Mouse (Mus musculus) stomach, embryonic 14.5 days (tissue): ENCODE data around the gene St6galnac1. TPM values are rescaled to one million over a fixed set of nuclear protein-coding genes. Genes with fewer than 3 reads are reported as not detected.

Experiments used
- ATAC-seq: fragments of 200-750 bp; cut with Nextera tagmentation; 2 replicates; pipeline ENCODE4 v1.8.0; 2017; ENCODE audit warnings: low read depth, moderate TSS enrichment; ENCODE audit not compliant: insufficient number of reproducible peaks, insufficient read depth, low FRiP score
- H3K27ac ChIP-seq: fragments of 300-500 bp; sonication (generic); 2 replicates; pipeline ENCODE4 v1.5.1; 2014; ENCODE audit warnings: mild to moderate bottlenecking, low read length, moderate library complexity, mixed read lengths
- H3K27me3 ChIP-seq: fragments of 300-500 bp; sonication (generic); 2 replicates; pipeline ENCODE4 v1.6.1; 2014; ENCODE audit warnings: low read length, control low read depth, mixed read lengths; ENCODE audit not compliant: control insufficient read depth, insufficient read depth
- H3K36me3 ChIP-seq: fragments of 300-500 bp; sonication (generic); 2 replicates; pipeline ENCODE4 v1.6.1; 2014; ENCODE audit warnings: mild to moderate bottlenecking, control low read depth, low read length, moderate library complexity, mixed read lengths; ENCODE audit not compliant: control insufficient read depth, insufficient read depth
- H3K4me1 ChIP-seq: fragments of 300-500 bp; sonication (generic); 2 replicates; pipeline ENCODE4 v1.6.1; 2014; ENCODE audit warnings: low read length, control low read depth, mixed read lengths; ENCODE audit not compliant: control insufficient read depth, insufficient read depth
- H3K4me2 ChIP-seq: fragments of 300-500 bp; sonication (generic); replicated peaks from 2 replicates; pipeline ENCODE4 v1.6.1; 2014; ENCODE audit warnings: low read depth, low read length, control low read depth
- H3K4me3 ChIP-seq: fragments of 300-500 bp; sonication (generic); 2 replicates; pipeline ENCODE4 v1.5.1; 2014; ENCODE audit warnings: low read depth, low read length, control low read depth
- H3K9ac ChIP-seq: fragments of 300-500 bp; sonication (generic); replicated peaks from 2 replicates; pipeline ENCODE4 v1.6.1; 2014; ENCODE audit warnings: low read depth, mild to moderate bottlenecking, control low read depth, low read length, moderate library complexity, mixed read lengths
- H3K9me3 ChIP-seq: fragments of 300-500 bp; sonication (generic); 2 replicates; pipeline ENCODE4 v1.6.1; 2016; ENCODE audit warnings: low read depth, low read length, control low read depth; ENCODE audit not compliant: control insufficient read depth
- WGBS: fragments of 180-500 bp; shearing (Covaris S2); extraction: QIAGEN DNeasy Blood & Tissue Kit; methylation state at CpG from one replicate; pipeline ENCODE4 v1.1.7; 2014; 5-methylcytosine and 5-hydroxymethylcytosine counted together
- polyA plus RNA-seq: library from polyadenylated mRNA; unstranded; fragments of >200 nt; fragmentation: Nextera tagmentation; extraction: Ambion mirVana; gene quantifications from 2 replicates; pipeline ENCODE4 v1.2.1, GENCODE M21; 2014

St6galnac1 gene
- polyA plus RNA-seq, 1 experiment from 2014 or later: not detected

- Histone ChIP-seq H3K9ac (no peak overlapping the region), H3K4me1 (no peaks in the 10 kb centered on the region), H3K27ac (no peak overlapping the region), H3K36me3 (no peaks in the 10 kb centered on the region), H3K27me3 (no peaks in the 10 kb centered on the region), H3K4me2 (no peak overlapping the region), H3K9me3 (no peaks in the 10 kb centered on the region), H3K4me3 (no peak overlapping the region)
- WGBS: 74% methylated on average over 5 of the region's 5 CpGs
- ATAC-seq: no peak
These were observed 25.8 kb upstream of the St6galnac1 start for GRCm38 (mm10) chr11:116801106-116801505.

DNA sequence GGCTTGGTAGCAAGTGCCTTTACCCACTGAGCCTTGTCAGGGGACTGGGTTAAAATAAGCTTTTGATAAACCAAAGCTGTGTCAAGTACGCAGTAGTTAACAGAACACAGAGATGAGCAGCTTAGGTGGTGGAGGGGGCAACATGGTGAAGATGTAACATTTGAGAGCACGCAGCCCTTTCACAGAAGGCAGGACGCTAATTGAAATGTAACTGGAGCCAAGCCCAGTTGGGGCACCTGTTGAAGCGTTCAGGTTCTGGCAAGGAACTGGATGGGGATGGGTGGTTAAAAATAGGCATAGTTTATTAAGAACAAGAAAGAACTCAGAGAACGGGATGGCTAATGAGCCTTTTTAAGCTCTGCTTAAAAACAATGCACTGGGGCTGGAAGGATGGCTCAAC lies 24.1 kb upstream of the St6galnac1 start:
- Histone ChIP-seq H3K27me3 (no peaks in the 10 kb centered on the region), H3K4me3 (no peak overlapping the region), H3K4me1 (no peaks in the 10 kb centered on the region), H3K4me2 (no peak overlapping the region), H3K9ac (no peak overlapping the region), H3K36me3 (no peaks in the 10 kb centered on the region), H3K27ac (no peak overlapping the region), H3K9me3 (no peaks in the 10 kb centered on the region)
- ATAC-seq: no peak
- 84% methylated on average over 5 of the region's 5 CpGs for WGBS

- H3K27ac ChIP-seq: no peak overlapping the region
- no peak overlapping the region for H3K4me3 ChIP-seq
- no peaks in the 10 kb centered on the region for H3K36me3 ChIP-seq
- H3K9ac ChIP-seq: no peak overlapping the region
- H3K9me3 ChIP-seq: no peaks in the 10 kb centered on the region
- no peaks in the 10 kb centered on the region for H3K27me3 ChIP-seq
- no peak for ATAC-seq
- 86% methylated on average over 10 of the region's 10 CpGs for WGBS
- no peaks in the 10 kb centered on the region for H3K4me1 ChIP-seq
- H3K4me2 ChIP-seq: no peak overlapping the region
These were observed 8.9 kb upstream of the St6galnac1 start for GRCm38 (mm10) chr11:116784221-116784620.

GRCm38 (mm10) chr11:116782737-116783145 lies 7.4 kb upstream of the St6galnac1 start:
- WGBS: 38% methylated on average over 9 of the region's 9 CpGs
- Histone ChIP-seq H3K4me1 (no peaks in the 10 kb centered on the region), H3K9ac (no peak overlapping the region), H3K4me3 (no peak overlapping the region), H3K4me2 (no peak overlapping the region), H3K36me3 (no peaks in the 10 kb centered on the region), H3K9me3 (no peaks in the 10 kb centered on the region), H3K27ac (no peak overlapping the region), H3K27me3 (no peaks in the 10 kb centered on the region)
- no peak for ATAC-seq

DNA sequence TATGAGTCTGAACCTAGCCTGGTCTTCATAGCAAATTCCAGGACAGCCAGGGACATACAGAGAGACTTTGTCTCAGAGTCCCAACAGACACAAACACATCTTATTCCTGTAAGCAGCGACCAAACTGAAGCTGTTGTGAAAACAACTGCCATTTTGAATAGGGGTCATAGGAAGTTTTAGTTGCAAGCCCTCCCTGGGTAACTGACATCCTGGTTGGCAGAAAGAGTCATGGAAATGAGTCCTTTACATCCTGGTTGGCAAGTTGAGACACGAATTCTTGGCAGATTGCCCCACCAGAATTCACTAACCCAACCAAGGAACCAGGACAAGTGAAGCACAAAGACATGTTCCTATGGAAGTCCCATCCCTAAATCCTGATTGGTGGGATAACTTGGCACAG lies 2.1 kb downstream of the St6galnac1 start:
- no peaks in the 10 kb centered on the region for H3K4me1 ChIP-seq
- no peaks in the 10 kb centered on the region for H3K27me3 ChIP-seq
- ATAC-seq: no peak
- H3K4me2 ChIP-seq: no peak overlapping the region
- H3K4me3 ChIP-seq: no peak overlapping the region
- H3K27ac ChIP-seq: no peak overlapping the region
- H3K9ac ChIP-seq: no peak overlapping the region
- no peaks in the 10 kb centered on the region for H3K9me3 ChIP-seq
- 55% methylated on average over 2 of the region's 2 CpGs for WGBS
- H3K36me3 ChIP-seq: no peaks in the 10 kb centered on the region

DNA sequence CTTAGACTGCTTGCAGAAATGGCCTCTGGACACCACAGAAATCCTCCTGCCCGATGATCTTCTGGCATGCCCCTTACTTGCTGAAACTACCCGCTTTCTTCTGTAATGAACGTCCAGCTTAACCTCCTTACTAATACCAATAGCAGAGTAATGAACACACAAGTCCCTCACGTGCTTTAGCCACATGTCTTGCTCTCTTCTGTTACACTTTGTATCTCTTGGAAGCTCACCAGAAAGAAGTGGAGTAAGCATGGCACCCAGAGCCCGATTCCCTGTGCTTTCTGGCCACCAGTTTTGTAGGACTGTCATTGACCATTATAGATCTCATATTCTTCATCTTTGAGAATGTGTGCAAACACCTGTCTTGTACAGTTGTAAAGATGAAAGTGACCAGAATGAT lies 5.4 kb downstream of the St6galnac1 start:
- ATAC-seq: no peak
- H3K36me3 ChIP-seq: no peaks in the 10 kb centered on the region
- no peaks in the 10 kb centered on the region for H3K4me1 ChIP-seq
- no peak overlapping the region for H3K4me2 ChIP-seq
- H3K27me3 ChIP-seq: no peaks in the 10 kb centered on the region
- H3K9ac ChIP-seq: no peak overlapping the region
- 84% methylated on average over 5 of the region's 5 CpGs for WGBS
- H3K9me3 ChIP-seq: no peaks in the 10 kb centered on the region
- H3K4me3 ChIP-seq: no peak overlapping the region
- no peak overlapping the region for H3K27ac ChIP-seq

- WGBS: 84% methylated on average over 2 of the region's 2 CpGs
- H3K27ac ChIP-seq: no peak overlapping the region
- no peak overlapping the region for H3K9ac ChIP-seq
- ATAC-seq: no peak
- H3K4me3 ChIP-seq: no peak overlapping the region
- no peaks in the 10 kb centered on the region for H3K36me3 ChIP-seq
- H3K4me2 ChIP-seq: no peak overlapping the region
- no peaks in the 10 kb centered on the region for H3K27me3 ChIP-seq
- H3K9me3 ChIP-seq: no peaks in the 10 kb centered on the region
- H3K4me1 ChIP-seq: no peaks in the 10 kb centered on the region
These were observed 10.4 kb downstream of the St6galnac1 start for GRCm38 (mm10) chr11:116764946-116765345.

- Histone ChIP-seq H3K27me3 (no peaks in the 10 kb centered on the region), H3K4me2 (no peak overlapping the region), H3K9ac (no peak overlapping the region), H3K4me1 (no peaks in the 10 kb centered on the region), H3K4me3 (no peak overlapping the region), H3K9me3 (no peaks in the 10 kb centered on the region), H3K36me3 (no peaks in the 10 kb centered on the region), H3K27ac (no peak overlapping the region)
- 87% methylated on average over 7 of the region's 7 CpGs for WGBS
- ATAC-seq: no peak
These were observed 11.0 kb downstream of the St6galnac1 start for GRCm38 (mm10) chr11:116764346-116764745.

GRCm38 (mm10) chr11:116755191-116755590 lies 20.1 kb downstream of the St6galnac1 start:
- Histone ChIP-seq H3K4me1 (no peaks in the 10 kb centered on the region), H3K36me3 (no peaks in the 10 kb centered on the region), H3K27me3 (no peaks in the 10 kb centered on the region), H3K9ac (no peak overlapping the region), H3K4me2 (no peak overlapping the region), H3K4me3 (no peak overlapping the region), H3K27ac (no peak overlapping the region), H3K9me3 (no peaks in the 10 kb centered on the region)
- ATAC-seq: no peak
- WGBS: 60% methylated on average over 4 of the region's 4 CpGs
